Mouse (Mus musculus) ES-Bruce4 (cell line): ENCODE results near the gene Slc16a13.

Experiments used
- CTCF ChIP-seq: IDR thresholded peaks from one replicate; pipeline ENCODE4 v1.8.1; 2011; ENCODE audit warnings: low read depth, low read length
- EP300 ChIP-seq: IDR thresholded peaks from 2 replicates; pipeline ENCODE4 v1.6.1; 2011; ENCODE audit warnings: low read depth, low read length; ENCODE audit not compliant: insufficient read depth
- POLR2A ChIP-seq: IDR thresholded peaks from one replicate; pipeline ENCODE4 v1.8.1; 2011; ENCODE audit warnings: low read length; ENCODE audit not compliant: insufficient read depth

- TF ChIP-seq CTCF, result peak; percentile 20
- no peak for TF ChIP-seq POLR2A
- TF ChIP-seq EP300, result 0 out of 2 replicates have a peak, but pooled peaks have one; percentile 19
Observed at GRCm38 (mm10) chr11:70254931-70255531, 34.2 kb upstream of the Slc16a13 start, which contains the start of gene Alox12.
